ENCODE assay signal across 21 mouse cellular contexts in genomic region chr6:97220672-97221071, GRCm38 (mm10). TPM values are rescaled to one million over a fixed set of nuclear protein-coding genes. Genes with fewer than 3 reads are reported as not detected.
"Had no signal": no experiment of that assay in that cellular context is flagged by ENCODE, and none has a peak within 500 bp of the region (broad histone marks: within the 10 kb centered on the region; RNA-seq: fewer than 3 reads in every experiment).

No protein-coding gene starts in this region.

- H3K27me3 ChIP-seq: liver, embryonic 15.5 days; lung, embryonic 15.5 days; midbrain, embryonic 13.5 days; midbrain, embryonic 15.5 days; neural tube, embryonic 13.5 days; neural tube, embryonic 15.5 days; stomach, embryonic 15.5 days had no signal

- ATAC-seq: liver, postnatal 0 days; lung, postnatal 0 days; midbrain, embryonic 13.5 days; midbrain, embryonic 15.5 days had no signal

- H3K9me3 ChIP-seq: liver, embryonic 15.5 days; lung, embryonic 15.5 days; midbrain, embryonic 13.5 days; midbrain, embryonic 15.5 days; neural tube, embryonic 13.5 days; neural tube, embryonic 15.5 days; stomach, embryonic 15.5 days had no signal

- DNase-seq: liver, postnatal 0 days; lung, adult 2 months; lung, postnatal 14 days; lung, postnatal 36 days; retina, postnatal 1 day; thymus, adult 2 months; thymus, postnatal 36 days had no signal

- H3K4me3 ChIP-seq: liver, embryonic 15.5 days; lung, embryonic 15.5 days; midbrain, embryonic 13.5 days; midbrain, embryonic 15.5 days; neural tube, embryonic 13.5 days; neural tube, embryonic 15.5 days; stomach, embryonic 15.5 days had no signal

- H3K36me3 ChIP-seq: lung, embryonic 15.5 days; midbrain, embryonic 15.5 days; stomach, embryonic 15.5 days had no signal

- H3K27ac ChIP-seq: lung, embryonic 15.5 days; macrophage; midbrain, embryonic 13.5 days; midbrain, embryonic 15.5 days; stomach, embryonic 15.5 days; stomach, postnatal 0 days had no signal

RNA-seq across cellular contexts. Expression of gene Lmod3, which starts 31.9 kb away (rescaled TPM):
- total RNA-seq: megakaryocyte progenitor cell, adult 5-6 weeks; midbrain, postnatal 0 days; monocyte, adult 5-6 weeks had no signal
- polyA plus RNA-seq: macrophage; midbrain, embryonic 15.5 days; midbrain, postnatal 0 days; spleen, adult 2 months had no signal
